Mouse (Mus musculus): ENCODE measurements around the gene Cmtr1.
A peak's percentile ranks its signal among the peaks of the same experiment; 100 is the strongest.
"Not testable (repeated sequence)": the region's sequence is repeated elsewhere in the genome, so short reads cannot be mapped to it uniquely, and the experiment has no call there.

Gene Cmtr1

GRCm38 (mm10) chr17:29660076-29660761 is at the start of gene Cmtr1:
TSS of gene Cmtr1 (plus strand) at chr17:29660595.
- DNase-seq, result peak; percentile 96 to 98

GRCm38 (mm10) chr17:29613453-29613852 is 46.9 kb upstream of the Cmtr1 start:
- not testable (repeated sequence) for DNase-seq

GRCm38 (mm10) chr17:29614115-29615023 is 46.0 kb upstream of the Cmtr1 start, which contains the start of the genes Rnf8 and Gm28043:
TSS of gene Rnf8 (plus strand) at chr17:29614790.
TSS of gene Gm28043 (plus strand) at chr17:29614876.
- peak; percentile 95 to 97 for DNase-seq

- DNase-seq, result peak in 1 of 2 experiments; percentile 35
Measured at GRCm38 (mm10) chr17:29615024-29615551, 45.3 kb upstream of the Cmtr1 start.

GRCm38 (mm10) chr17:29615616-29616015 is 44.8 kb upstream of the Cmtr1 start:
- DNase-seq, result no peak

- no peak for DNase-seq
Measured at GRCm38 (mm10) chr17:29619231-29619630, 41.2 kb upstream of the Cmtr1 start.

- no peak for DNase-seq
Measured at GRCm38 (mm10) chr17:29623488-29623887, 36.9 kb upstream of the Cmtr1 start.

GRCm38 (mm10) chr17:29627285-29627684 is 33.1 kb upstream of the Cmtr1 start:
- DNase-seq, result no peak

GRCm38 (mm10) chr17:29628946-29629345 is 31.4 kb upstream of the Cmtr1 start:
- no peak for DNase-seq

- no peak for DNase-seq
Measured at GRCm38 (mm10) chr17:29629620-29630019, 30.8 kb upstream of the Cmtr1 start.

- DNase-seq, result no peak
Measured at GRCm38 (mm10) chr17:29632312-29632711, 28.1 kb upstream of the Cmtr1 start.

- no peak for DNase-seq
Measured at GRCm38 (mm10) chr17:29635492-29635891, 24.9 kb upstream of the Cmtr1 start.

GRCm38 (mm10) chr17:29636118-29636517 is 24.3 kb upstream of the Cmtr1 start:
- DNase-seq, result peak in 1 of 2 experiments; percentile 63

- peak in 1 of 2 experiments; percentile 12 for DNase-seq
Measured at GRCm38 (mm10) chr17:29637377-29637776, 23.0 kb upstream of the Cmtr1 start.

GRCm38 (mm10) chr17:29637895-29638294 is 22.5 kb upstream of the Cmtr1 start:
- peak in 1 of 2 experiments; percentile 15 for DNase-seq

- DNase-seq, result no peak
Measured at GRCm38 (mm10) chr17:29640971-29641370, 19.4 kb upstream of the Cmtr1 start.

GRCm38 (mm10) chr17:29642219-29642618 is 18.2 kb upstream of the Cmtr1 start:
- DNase-seq, result no peak

- no peak for DNase-seq
Measured at GRCm38 (mm10) chr17:29658249-29658648, 2.1 kb upstream of the Cmtr1 start.

- DNase-seq, result no peak
Measured at GRCm38 (mm10) chr17:29660762-29661391, 482 bp downstream of the Cmtr1 start.

GRCm38 (mm10) chr17:29662145-29662544 is 1.8 kb downstream of the Cmtr1 start:
- DNase-seq, result no peak

GRCm38 (mm10) chr17:29668051-29668986 is 7.9 kb downstream of the Cmtr1 start:
- DNase-seq, result no peak

GRCm38 (mm10) chr17:29669030-29669429 is 8.6 kb downstream of the Cmtr1 start:
- no peak for DNase-seq
